Mouse (Mus musculus) spleen, adult 2 months (tissue): ENCODE measurements at regions not wholly inside any gene's neighbourhood (a gene's known extent, or its start where the extent isn't known, plus 50 kb on each side); places are given as distances from the start of the nearest gene placed in this dataset.

Experiments
- CTCF ChIP-seq: fragments of 200-500 bp; IDR thresholded peaks from 2 replicates; pipeline ENCODE4 v1.5.1; 2011; ENCODE audit warnings: mild to moderate bottlenecking, inconsistent platforms; ENCODE audit not compliant: insufficient read depth, insufficient read length, insufficient replicate concordance; ENCODE audit errors: extremely low read depth
- POLR2A ChIP-seq: fragments of 200-500 bp; IDR thresholded peaks from 2 replicates; pipeline ENCODE4 v1.6.1; 2011; ENCODE audit warnings: low read depth, low read length, inconsistent platforms

- TF ChIP-seq CTCF (no peak), POLR2A (no peak)
Measured at GRCm38 (mm10) chrX:11555035-11555570, 227.5 kb downstream of the H2al1j start.
